Mouse (Mus musculus): ENCODE results near the gene Slc16a5.
A peak's percentile ranks its signal among the peaks of the same experiment; 100 is the strongest.

Slc16a5 gene

DNA sequence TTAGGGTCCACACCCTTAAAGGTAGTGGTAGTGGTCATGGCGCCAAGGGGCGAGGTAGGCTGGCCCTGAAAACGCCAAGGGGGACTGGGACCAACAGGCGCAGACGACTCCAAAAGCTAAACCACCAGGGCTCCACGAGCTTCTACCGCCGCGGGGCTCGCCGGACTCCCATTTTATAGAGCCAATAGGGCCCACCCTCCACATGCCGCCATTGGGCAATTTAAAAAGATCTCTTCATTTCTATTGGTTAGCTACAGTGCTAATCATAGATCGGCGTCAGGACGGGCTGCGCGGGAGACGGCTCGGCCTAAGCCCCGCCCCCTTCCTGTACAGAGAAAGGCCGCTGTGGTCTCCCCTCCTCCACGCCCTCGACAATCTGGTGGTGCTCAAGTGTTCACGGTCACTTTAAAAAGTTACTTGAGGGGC is 52.0 kb downstream of the Slc16a5 start, which contains the start of gene Jpt1:
Jpt1 (minus strand) TSS at position 150 of the 426 bp plus-strand sequence.
- peak; percentile 98 for DNase-seq (ENCODE audit: low spot score)

DNA sequence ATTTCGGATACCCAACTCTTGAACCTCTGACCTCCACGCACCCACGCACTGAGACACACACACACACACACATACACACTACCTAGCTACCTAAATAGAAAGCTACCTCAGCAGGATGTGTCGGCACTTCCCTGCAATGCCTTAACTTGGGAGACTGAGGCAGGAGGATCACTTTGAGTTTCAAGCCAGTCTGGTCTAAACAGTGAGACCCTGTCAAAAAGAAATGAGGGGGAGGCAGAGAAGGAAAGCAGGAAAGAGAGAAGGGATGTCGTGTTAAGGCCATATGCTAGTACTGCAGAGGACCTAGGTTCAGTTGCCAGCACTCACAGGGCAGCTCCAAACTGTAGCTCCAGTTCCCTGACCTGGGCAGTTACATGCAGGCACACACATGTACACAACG is 52.7 kb downstream of the Slc16a5 start:
- DNase-seq (ENCODE audit: low spot score), result no peak

DNA sequence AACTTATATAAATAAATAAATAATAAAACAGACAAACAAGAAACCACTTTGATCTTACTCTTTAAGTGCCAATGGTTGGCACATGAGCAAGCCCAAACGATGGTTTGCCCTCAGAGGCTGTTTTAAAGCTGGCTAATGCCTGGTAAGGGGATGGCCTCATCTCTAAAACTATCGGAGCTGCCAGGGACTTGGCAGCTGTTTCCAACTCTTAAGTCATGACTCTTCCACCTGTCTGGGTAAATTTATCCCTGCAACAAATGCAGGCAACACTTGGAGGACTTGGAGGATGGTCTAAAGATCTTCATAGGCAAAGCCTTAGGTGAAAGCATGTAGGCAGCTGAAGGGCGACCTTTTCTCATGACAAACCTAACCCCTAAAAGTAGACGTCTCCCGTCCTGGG is 54.7 kb downstream of the Slc16a5 start:
- DNase-seq (ENCODE audit: low spot score), result no peak

DNA sequence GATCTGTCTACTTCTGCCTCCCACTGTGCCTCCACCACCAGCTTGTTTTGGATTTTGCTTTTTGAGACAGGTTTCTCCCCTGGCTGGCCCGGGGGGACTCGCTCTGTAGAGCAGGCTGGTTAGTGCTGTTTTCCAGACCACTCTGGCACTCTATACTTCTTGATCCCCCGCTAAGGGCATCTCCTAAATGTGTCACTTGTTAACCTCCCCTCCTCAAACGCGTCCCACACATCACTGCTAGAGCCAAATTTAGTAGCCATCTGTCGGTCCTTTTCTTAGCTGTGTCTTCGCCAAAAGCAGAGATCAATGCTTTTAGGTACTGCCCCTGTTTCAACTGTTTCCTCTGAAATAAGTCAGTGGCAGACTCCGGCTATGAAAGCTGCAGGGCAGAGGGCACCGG is 56.4 kb downstream of the Slc16a5 start:
- no peak for DNase-seq (ENCODE audit: low spot score)

DNA sequence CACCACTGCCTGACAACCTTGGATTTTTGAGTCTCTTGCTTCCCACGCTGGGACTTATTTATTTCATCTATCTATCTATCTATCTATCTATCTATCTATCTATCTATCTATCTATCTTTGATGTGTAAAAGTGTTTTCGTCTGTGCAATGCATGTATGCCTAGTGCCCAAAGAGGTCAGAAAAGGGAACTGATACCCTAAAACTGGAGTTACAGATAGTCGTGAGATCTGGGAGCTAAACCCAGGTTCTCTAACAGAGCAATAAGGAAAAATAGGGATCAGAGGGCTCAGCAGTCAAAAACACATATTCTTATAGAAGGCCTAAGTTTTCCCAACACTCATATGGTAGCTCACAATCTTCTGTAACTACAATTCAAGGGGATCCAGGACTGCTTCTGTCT is 57.3 kb downstream of the Slc16a5 start:
- DNase-seq (ENCODE audit: low spot score), result no peak

DNA sequence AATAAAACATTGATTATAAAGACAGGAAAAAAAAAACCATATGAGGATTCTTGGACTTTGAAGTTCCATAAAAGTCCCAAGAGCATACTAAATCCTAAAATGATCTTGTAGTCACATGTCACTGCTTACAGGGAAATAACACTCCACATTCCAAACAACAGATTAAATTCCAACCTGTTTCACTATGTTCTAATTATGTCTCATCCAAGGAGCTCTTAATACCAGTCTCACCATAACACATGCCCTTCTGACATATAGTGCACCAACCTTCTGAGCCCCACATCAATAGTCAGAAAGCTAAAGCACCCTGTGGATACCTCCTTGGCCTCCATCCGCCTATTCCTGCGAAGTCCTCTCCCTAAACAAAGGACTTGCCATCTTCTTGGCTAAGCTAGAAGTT is 57.9 kb downstream of the Slc16a5 start:
- DNase-seq (ENCODE audit: low spot score), result no peak

DNA sequence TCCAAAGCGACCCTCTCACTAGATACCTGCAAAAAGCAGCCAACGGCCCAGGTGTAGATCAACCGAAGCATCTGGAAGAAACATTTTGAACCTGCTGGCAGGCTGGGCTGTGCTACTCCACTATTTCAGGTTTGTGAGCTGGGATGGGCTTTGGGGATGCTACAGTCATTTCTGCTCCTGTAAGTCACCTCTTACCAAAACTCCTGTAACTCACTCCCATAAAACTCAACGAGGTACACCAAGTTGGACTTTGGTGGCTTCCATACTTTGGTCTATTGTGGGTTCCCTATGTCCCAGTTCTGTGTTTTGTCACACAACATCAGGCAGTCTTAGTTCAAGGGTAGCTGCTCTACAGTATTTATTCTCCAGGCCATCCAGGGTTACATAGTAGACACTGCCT is 58.8 kb downstream of the Slc16a5 start:
- DNase-seq (ENCODE audit: low spot score), result no peak

DNA sequence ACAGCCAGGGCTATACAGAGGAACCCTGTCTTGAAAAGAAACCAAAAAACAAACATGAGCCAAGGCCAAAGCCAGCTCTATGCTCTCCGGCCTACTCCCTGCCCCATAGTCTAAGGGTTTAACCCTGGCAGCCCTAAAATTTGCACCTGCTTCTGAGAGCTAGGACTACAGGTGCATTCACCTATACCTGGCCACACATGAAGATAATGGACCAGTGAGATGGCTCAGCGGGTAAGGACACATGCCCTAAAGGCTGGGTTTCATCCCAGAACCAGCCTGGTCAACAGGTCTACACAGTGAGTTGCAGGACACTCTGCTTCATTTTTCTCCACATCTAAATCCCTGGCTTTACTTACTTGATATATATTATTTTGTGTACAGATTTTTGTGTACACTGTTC is 60.0 kb downstream of the Slc16a5 start:
- no peak for DNase-seq (ENCODE audit: low spot score)

DNA sequence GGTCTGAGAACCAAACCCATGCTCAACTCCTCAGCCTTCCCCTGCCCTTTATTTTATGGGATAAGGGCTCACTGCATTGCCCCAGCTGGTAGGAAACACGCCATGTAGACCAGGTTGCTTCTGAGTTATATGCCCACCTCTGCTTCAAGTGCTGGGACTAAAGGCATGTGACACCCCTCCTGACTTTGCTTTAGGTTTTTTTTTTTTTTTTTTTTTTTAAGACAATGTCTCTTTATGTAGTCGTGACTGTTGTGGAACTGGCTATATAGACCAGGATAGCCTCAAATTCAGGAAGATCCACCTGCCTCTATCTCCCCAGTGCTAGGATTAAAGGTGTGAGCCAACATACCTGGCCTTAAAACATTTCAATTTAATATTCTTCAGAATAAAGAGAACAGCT is 60.4 kb downstream of the Slc16a5 start:
- DNase-seq (ENCODE audit: low spot score), result no peak
